Mouse (Mus musculus) kidney, adult 18-20 months (tissue): Measurements from ENCODE around the gene Wnt7b.
A peak's percentile ranks its signal among the peaks of the same experiment; 100 is the strongest.

Source experiments
- DNase-seq: peaks from one replicate; pipeline ENCODE4 v3.0.0; 2021

Wnt7b gene

GRCm38 (mm10) chr15:85600696-85601094 is 18.4 kb upstream of the Wnt7b start:
- DNase-seq: peak; percentile 39

GRCm38 (mm10) chr15:85599887-85600695 is 17.8 kb upstream of the Wnt7b start:
- peak; percentile 78 for DNase-seq

GRCm38 (mm10) chr15:85598984-85599886 is 17.0 kb upstream of the Wnt7b start:
- peak; percentile 86 for DNase-seq

GRCm38 (mm10) chr15:85598443-85598842 is 16.2 kb upstream of the Wnt7b start:
- DNase-seq: no peak

GRCm38 (mm10) chr15:85597403-85597802 is 15.1 kb upstream of the Wnt7b start:
- no peak for DNase-seq

GRCm38 (mm10) chr15:85592674-85593073 is 10.4 kb upstream of the Wnt7b start:
- DNase-seq: no peak

- DNase-seq: no peak
These were observed 8.6 kb upstream of the Wnt7b start for GRCm38 (mm10) chr15:85590831-85591230.

- DNase-seq: peak; percentile 81
These were observed 1.2 kb upstream of the Wnt7b start for GRCm38 (mm10) chr15:85583504-85583903.

- peak; percentile 81 for DNase-seq
These were observed 751 bp upstream of the Wnt7b start for GRCm38 (mm10) chr15:85583024-85583423.

- peak; percentile 39 for DNase-seq
These were observed 659 bp downstream of the Wnt7b start for GRCm38 (mm10) chr15:85581563-85582064.

GRCm38 (mm10) chr15:85580934-85581562 is 1.2 kb downstream of the Wnt7b start:
- DNase-seq: peak; percentile 35

GRCm38 (mm10) chr15:85580483-85580882 is 1.8 kb downstream of the Wnt7b start:
- peak; percentile 36 for DNase-seq

- DNase-seq: no peak
These were observed 4.5 kb downstream of the Wnt7b start for GRCm38 (mm10) chr15:85577583-85578460.

GRCm38 (mm10) chr15:85576511-85577440 is 5.5 kb downstream of the Wnt7b start:
- DNase-seq: no peak

- DNase-seq: no peak
These were observed 6.2 kb downstream of the Wnt7b start for GRCm38 (mm10) chr15:85576110-85576509.

GRCm38 (mm10) chr15:85574558-85574957 is 7.7 kb downstream of the Wnt7b start:
- no peak for DNase-seq

GRCm38 (mm10) chr15:85574086-85574485 is 8.2 kb downstream of the Wnt7b start:
- no peak for DNase-seq

- no peak for DNase-seq
These were observed 9.5 kb downstream of the Wnt7b start for GRCm38 (mm10) chr15:85572619-85573254.

- DNase-seq: peak; percentile 42
These were observed 12.1 kb downstream of the Wnt7b start for GRCm38 (mm10) chr15:85569995-85570734.
